Mouse (Mus musculus): ENCODE data around the gene Tank. TPM values are rescaled to one million over a fixed set of nuclear protein-coding genes. Genes with fewer than 3 reads are reported as not detected.

Gene Tank
- polyA plus RNA-seq, 1 experiment from 2014 or later = 28.4 TPM

GRCm38 (mm10) chr2:61561058-61561457 lies 17.3 kb upstream of the Tank start:
- Histone ChIP-seq H3K4me3 (no peak overlapping the region), H3K9ac (no peak overlapping the region), H3K27ac (no peak overlapping the region), H3K36me3 (replicated peaks) (no peaks in the 10 kb centered on the region), H3K4me2 (no peak overlapping the region), H3K9me3 (no peaks in the 10 kb centered on the region), H3K27me3 (replicated peaks) (no peaks in the 10 kb centered on the region), H3K4me1 (peaks cover 3% of the 10 kb centered on the region; the same call in 1 of the 2 replicates)
- ATAC-seq (replicated peaks) = no peak
- WGBS = 4% methylated on average over 1 of the region's 1 CpGs

- Histone ChIP-seq H3K27me3 (replicated peaks) (no peaks in the 10 kb centered on the region), H3K9ac (no peak overlapping the region), H3K27ac (no peak overlapping the region), H3K4me3 (no peak overlapping the region), H3K9me3 (no peaks in the 10 kb centered on the region), H3K36me3 (replicated peaks) (no peaks in the 10 kb centered on the region), H3K4me2 (no peak overlapping the region), H3K4me1 (peaks cover 3% of the 10 kb centered on the region; the same call in 1 of the 2 replicates)
- WGBS = 70% methylated on average over 6 of the region's 6 CpGs
- ATAC-seq (replicated peaks) = no peak
Measured at GRCm38 (mm10) chr2:61563202-61563601, 15.2 kb upstream of the Tank start.

GRCm38 (mm10) chr2:61567045-61567783 lies 11.2 kb upstream of the Tank start:
- Histone ChIP-seq H3K36me3 (replicated peaks) (no peaks in the 10 kb centered on the region), H3K27ac (no peak overlapping the region), H3K9me3 (no peaks in the 10 kb centered on the region), H3K4me2 (no peak overlapping the region), H3K4me3 (no peak overlapping the region), H3K27me3 (replicated peaks) (no peaks in the 10 kb centered on the region), H3K9ac (no peak overlapping the region), H3K4me1 (no peaks in the 10 kb centered on the region)
- no peak for ATAC-seq (replicated peaks)
- 68% methylated on average over 4 of the region's 4 CpGs for WGBS

DNA sequence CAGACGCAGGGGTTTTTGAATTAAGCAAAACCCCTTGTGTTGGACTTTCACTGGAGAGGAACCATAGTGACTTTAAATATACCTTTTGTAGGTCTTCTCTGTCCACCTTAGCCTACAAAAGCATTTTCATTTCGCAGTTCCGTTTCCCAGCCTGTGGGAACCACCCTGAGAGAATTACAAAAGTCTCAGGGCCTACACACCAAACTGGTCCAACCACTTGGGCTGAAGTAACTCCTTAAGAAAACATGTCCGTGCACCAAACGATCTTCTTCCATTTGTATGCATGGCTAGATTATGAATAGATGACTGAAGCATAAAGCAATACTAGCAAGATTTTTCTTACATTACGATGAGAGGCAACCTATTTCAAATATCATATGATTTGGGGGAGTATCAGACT lies 9.2 kb upstream of the Tank start:
- H3K9ac ChIP-seq = no peak overlapping the region
- no peaks in the 10 kb centered on the region for H3K4me1 ChIP-seq
- H3K9me3 ChIP-seq = no peaks in the 10 kb centered on the region
- ATAC-seq (replicated peaks) = no peak
- H3K27ac ChIP-seq = no peak overlapping the region
- H3K36me3 ChIP-seq (replicated peaks) = no peaks in the 10 kb centered on the region
- H3K4me3 ChIP-seq = no peak overlapping the region
- H3K4me2 ChIP-seq = no peak overlapping the region
- no peaks in the 10 kb centered on the region for H3K27me3 ChIP-seq (replicated peaks)
- 94% methylated on average over 6 of the region's 6 CpGs for WGBS

- 76% methylated on average over 4 of the region's 4 CpGs for WGBS
Measured at GRCm38 (mm10) chr2:61571343-61571955, 6.9 kb upstream of the Tank start.

DNA sequence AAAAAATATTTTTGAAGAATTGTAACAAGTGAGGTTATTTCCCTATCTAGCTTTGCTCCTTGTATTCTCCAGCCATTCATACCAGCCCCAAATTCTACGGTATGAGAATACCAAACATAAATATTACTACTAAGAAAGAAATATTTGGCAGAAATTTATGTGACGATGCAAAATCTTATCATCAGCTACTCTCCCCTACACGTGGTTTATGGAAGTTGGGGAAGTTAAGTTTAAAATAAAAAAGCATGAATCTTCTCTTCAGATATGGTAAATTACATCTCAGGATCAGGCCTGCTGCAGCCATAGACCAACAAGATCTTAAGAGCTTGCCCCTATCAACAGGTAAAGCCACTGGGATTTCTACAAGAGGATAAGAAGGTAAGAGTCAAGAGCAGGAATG lies 1.9 kb upstream of the Tank start:
- no peaks in the 10 kb centered on the region for H3K27me3 ChIP-seq (replicated peaks)
- no peaks in the 10 kb centered on the region for H3K4me1 ChIP-seq
- H3K9me3 ChIP-seq = no peaks in the 10 kb centered on the region
- no peak for ATAC-seq (replicated peaks)
- H3K4me3 ChIP-seq = no peak overlapping the region
- H3K4me2 ChIP-seq = no peak overlapping the region
- H3K27ac ChIP-seq = no peak overlapping the region
- no peaks in the 10 kb centered on the region for H3K36me3 ChIP-seq (replicated peaks)
- no peak overlapping the region for H3K9ac ChIP-seq
- WGBS = 88% methylated on average over 3 of the region's 3 CpGs

More at GRCm38 (mm10) chr2:61571343-61571955, 6.9 kb upstream of the Tank start:
- Histone ChIP-seq H3K36me3 (replicated peaks) (no peaks in the 10 kb centered on the region), H3K9me3 (no peaks in the 10 kb centered on the region), H3K9ac (no peak overlapping the region), H3K4me1 (no peaks in the 10 kb centered on the region), H3K27me3 (replicated peaks) (no peaks in the 10 kb centered on the region), H3K4me3 (no peak overlapping the region), H3K4me2 (no peak overlapping the region), H3K27ac (no peak overlapping the region)
- no peak for ATAC-seq (replicated peaks)

DNA sequence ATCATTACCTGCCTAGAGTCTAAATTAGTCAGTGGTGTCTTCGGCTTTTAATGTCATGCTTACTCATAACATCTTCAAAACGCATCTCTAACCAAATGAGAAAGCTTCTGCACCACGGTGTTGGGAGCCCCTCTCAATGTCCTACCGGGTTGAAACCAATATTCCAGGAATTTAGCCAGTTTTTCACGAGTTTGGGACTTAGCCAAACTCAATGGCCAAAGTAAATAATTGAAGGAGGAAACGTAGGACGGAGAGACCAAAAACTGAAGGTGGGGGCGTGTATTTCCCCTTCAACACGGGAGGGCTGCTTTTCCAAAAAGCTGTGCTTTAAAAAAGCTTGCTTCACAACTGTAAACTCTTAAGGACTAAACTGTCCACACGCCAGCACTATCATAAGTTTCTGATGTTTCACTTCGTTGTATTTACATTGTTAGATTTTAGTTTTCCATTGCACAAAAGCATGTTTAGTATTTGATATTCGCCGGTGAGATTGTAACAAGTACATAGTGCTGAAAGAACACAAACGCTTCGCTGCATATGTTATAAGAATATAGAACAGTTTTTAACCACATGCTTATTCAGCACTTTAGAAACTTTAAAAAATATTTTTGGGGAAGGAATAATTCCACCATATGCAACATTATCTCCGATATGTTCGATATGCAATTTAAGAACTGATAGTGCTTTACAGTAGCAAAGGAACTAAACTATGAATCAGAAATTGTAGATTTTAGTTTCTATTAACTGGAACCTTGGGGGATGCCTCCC lies 1.3 kb upstream of the Tank start:
- Histone ChIP-seq H3K9ac (no peak overlapping the region), H3K27ac (no peak overlapping the region), H3K36me3 (replicated peaks) (no peaks in the 10 kb centered on the region), H3K4me1 (no peaks in the 10 kb centered on the region), H3K4me2 (no peak overlapping the region), H3K9me3 (no peaks in the 10 kb centered on the region), H3K4me3 (no peak overlapping the region), H3K27me3 (replicated peaks) (no peaks in the 10 kb centered on the region)
- 87% methylated on average over 17 of the region's 17 CpGs for WGBS
- no peak for ATAC-seq (replicated peaks)

DNA sequence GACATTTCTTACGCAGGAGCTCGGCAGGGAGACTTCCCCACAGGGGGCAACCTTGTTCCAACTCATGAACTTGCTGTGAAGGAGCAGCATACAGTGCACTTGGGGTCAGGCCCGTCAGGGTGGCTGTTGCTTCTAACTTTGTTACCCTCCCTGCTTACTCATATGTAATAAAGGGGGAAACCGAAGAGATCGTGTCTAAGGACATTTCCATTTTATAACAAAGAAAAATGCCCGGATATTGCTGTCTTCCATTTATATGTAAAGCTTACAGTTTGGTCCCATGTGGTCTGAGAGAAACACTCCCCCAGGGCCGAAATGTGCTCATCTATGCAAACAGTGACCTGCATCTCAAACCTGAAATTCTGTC lies 706 bp upstream of the Tank start:
- Histone ChIP-seq H3K4me3 (no peak overlapping the region), H3K9ac (no peak overlapping the region), H3K27ac (no peak overlapping the region), H3K4me1 (no peaks in the 10 kb centered on the region), H3K4me2 (no peak overlapping the region), H3K9me3 (no peaks in the 10 kb centered on the region), H3K36me3 (replicated peaks) (no peaks in the 10 kb centered on the region), H3K27me3 (replicated peaks) (no peaks in the 10 kb centered on the region)
- no peak for ATAC-seq (replicated peaks)
- whole genome bisulfite sequencing = 68% methylated on average over 7 of the region's 7 CpGs

DNA sequence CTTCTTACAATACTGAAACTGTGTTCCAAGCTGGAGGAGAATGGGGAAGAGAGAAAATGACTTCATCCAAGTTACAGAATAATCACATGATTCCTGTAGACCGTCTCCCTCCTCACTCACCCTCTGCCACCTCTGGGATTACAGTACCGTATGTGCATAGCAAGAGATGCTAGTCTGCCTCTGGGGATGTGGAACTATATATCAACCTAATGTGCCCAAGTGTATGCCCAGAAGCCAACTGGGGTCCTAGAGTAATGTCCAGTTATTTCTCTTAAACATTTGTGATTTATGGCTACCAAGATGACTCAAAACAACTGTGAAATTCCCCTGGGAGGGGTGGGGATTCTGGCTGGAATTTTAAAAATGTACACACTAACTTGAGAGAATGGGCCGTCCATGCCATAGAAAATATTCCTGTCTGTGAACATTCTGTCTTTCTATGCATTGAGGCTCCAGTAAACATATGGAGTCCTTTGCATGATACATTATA lies 1.2 kb downstream of the Tank start:
- ATAC-seq (replicated peaks) = no peak
- H3K4me1 ChIP-seq = no peaks in the 10 kb centered on the region
- WGBS = 76% methylated on average over 3 of the region's 3 CpGs

GRCm38 (mm10) chr2:61580091-61580490 lies 1.7 kb downstream of the Tank start:
- H3K27ac ChIP-seq = no peak overlapping the region
- H3K36me3 ChIP-seq (replicated peaks) = no peaks in the 10 kb centered on the region
- H3K4me2 ChIP-seq = no peak overlapping the region
- H3K9me3 ChIP-seq = no peaks in the 10 kb centered on the region
- no peaks in the 10 kb centered on the region for H3K4me1 ChIP-seq
- no peak overlapping the region for H3K4me3 ChIP-seq
- no peak overlapping the region for H3K9ac ChIP-seq
- 88% methylated on average over 3 of the region's 3 CpGs for WGBS
- H3K27me3 ChIP-seq (replicated peaks) = no peaks in the 10 kb centered on the region
- ATAC-seq (replicated peaks) = no peak

More for the DNA sequence above, 1.2 kb downstream of the Tank start:
- Histone ChIP-seq H3K4me3 (no peak overlapping the region), H3K27ac (no peak overlapping the region), H3K36me3 (replicated peaks) (no peaks in the 10 kb centered on the region), H3K4me2 (no peak overlapping the region), H3K9me3 (no peaks in the 10 kb centered on the region), H3K27me3 (replicated peaks) (no peaks in the 10 kb centered on the region), H3K9ac (no peak overlapping the region)

GRCm38 (mm10) chr2:61580555-61581080 lies 2.2 kb downstream of the Tank start:
- ATAC-seq (replicated peaks) = no peak
- Histone ChIP-seq H3K36me3 (replicated peaks) (no peaks in the 10 kb centered on the region), H3K9me3 (no peaks in the 10 kb centered on the region), H3K4me1 (no peaks in the 10 kb centered on the region), H3K4me2 (no peak overlapping the region), H3K9ac (no peak overlapping the region), H3K27ac (no peak overlapping the region), H3K27me3 (replicated peaks) (no peaks in the 10 kb centered on the region), H3K4me3 (no peak overlapping the region)
- WGBS = 78% methylated on average over 10 of the region's 10 CpGs

DNA sequence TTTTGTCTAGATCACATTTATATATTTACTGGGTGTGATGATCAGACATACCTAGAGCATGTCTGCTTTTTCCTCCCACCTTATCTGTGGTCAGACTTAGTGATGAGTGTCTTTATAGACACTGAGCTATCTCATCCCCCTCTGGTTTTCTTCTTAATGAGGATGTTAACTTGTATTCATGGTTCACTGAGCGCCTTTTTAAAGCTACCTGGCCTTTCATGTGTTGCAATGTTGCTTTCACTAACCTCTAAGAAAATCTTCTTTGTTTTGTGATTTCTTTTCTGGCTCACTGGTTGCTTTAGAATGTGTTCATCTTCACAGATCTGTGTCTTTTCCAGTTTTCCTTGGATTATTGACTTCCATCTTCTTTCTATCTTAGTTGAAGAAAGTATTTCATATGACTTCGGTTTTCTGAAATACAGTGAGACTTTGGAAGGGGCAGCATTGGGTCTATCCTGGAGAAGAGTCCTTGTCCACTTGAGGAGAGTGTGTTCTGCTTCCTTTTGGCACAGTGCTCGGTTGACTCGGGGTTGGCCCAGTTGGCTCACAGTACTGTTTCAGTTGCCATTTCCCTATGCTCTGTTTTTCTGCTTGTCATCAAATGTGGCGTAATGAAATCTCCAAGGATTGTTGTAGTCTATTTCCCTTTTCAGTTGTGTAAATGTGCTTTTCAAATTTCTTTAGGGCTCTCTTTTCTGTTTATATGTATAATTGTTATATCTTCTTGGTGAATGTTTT lies 4.4 kb downstream of the Tank start:
- 89% methylated on average over 5 of the region's 5 CpGs for WGBS
- no peak overlapping the region for H3K9ac ChIP-seq
- no peaks in the 10 kb centered on the region for H3K27me3 ChIP-seq (replicated peaks)
- no peaks in the 10 kb centered on the region for H3K4me1 ChIP-seq
- no peak overlapping the region for H3K4me3 ChIP-seq
- no peak overlapping the region for H3K4me2 ChIP-seq
- ATAC-seq (replicated peaks) = no peak
- no peaks in the 10 kb centered on the region for H3K9me3 ChIP-seq
- no peak overlapping the region for H3K27ac ChIP-seq
- no peaks in the 10 kb centered on the region for H3K36me3 ChIP-seq (replicated peaks)

All from midbrain, embryonic 15.5 days (tissue).